Mouse (Mus musculus): Measurements from ENCODE around the gene Use1. TPM values are rescaled to one million over a fixed set of nuclear protein-coding genes. Genes with fewer than 3 reads are reported as not detected.

Gene Use1
- polyA plus RNA-seq, 1 experiment from 2014 or later, result 55.8 TPM

- Histone ChIP-seq H3K4me3 (replicated peaks) (no peak overlapping the region), H3K4me2 (no peak overlapping the region), H3K4me1 (replicated peaks) (peaks cover 41% of the 10 kb centered on the region), H3K36me3 (peaks cover 41% of the 10 kb centered on the region), H3K27me3 (no peaks in the 10 kb centered on the region), H3K9ac (no peak overlapping the region), H3K27ac (0 out of 2 replicates have a peak overlapping the region, but pooled peaks have one; percentile 20), H3K9me3 (replicated peaks) (no peaks in the 10 kb centered on the region)
- 75% methylated on average over 8 of the region's 8 CpGs for WGBS (ENCODE audit: insufficient replicate concordance)
- ATAC-seq (ENCODE audit: low read depth) (no peak), DNase-seq (no peak)
Measured at GRCm38 (mm10) chr8:71404011-71404410, 37.4 kb downstream of the Use1 start.

DNA sequence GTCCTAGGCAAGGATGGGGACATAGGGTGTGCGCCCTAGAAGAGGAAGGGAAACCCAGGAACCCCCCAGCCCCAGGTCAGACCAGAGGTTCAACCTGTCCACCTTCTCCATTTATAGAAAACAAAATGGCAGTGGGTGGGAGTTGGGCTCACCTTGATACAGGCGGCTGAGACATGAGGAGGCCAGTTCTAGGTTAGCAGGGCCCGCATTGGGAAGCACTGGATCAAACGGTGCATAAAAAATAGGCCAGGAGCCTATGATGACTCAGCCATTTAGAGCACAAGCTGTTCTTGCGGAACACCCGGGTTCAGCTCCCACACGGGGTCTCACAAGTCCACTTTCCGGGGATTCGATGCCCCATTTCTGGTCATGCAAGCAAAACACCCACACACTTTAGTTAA is 38.3 kb downstream of the Use1 start:
- no peaks in the 10 kb centered on the region for H3K27me3 ChIP-seq
- DNase-seq (no peak), ATAC-seq (ENCODE audit: low read depth) (no peak)
- H3K4me2 ChIP-seq, result peak overlapping the region; percentile 89
- peak overlapping the region; percentile 98 for H3K9ac ChIP-seq
- 69% methylated on average over 9 of the region's 9 CpGs for WGBS (ENCODE audit: insufficient replicate concordance)
- peaks cover 43% of the 10 kb centered on the region for H3K36me3 ChIP-seq
- no peaks in the 10 kb centered on the region for H3K9me3 ChIP-seq (replicated peaks)
- peaks cover 41% of the 10 kb centered on the region for H3K4me1 ChIP-seq (replicated peaks)
- peak overlapping the region; percentile 77 for H3K27ac ChIP-seq
- H3K4me3 ChIP-seq (replicated peaks), result peak overlapping the region; percentile 98

- DNase-seq, result peak; percentile 97
- Histone ChIP-seq H3K27ac (peak within 1 kb of the TSS; percentile 87), H3K36me3 (peaks cover 43% of the 10 kb centered on the region), H3K4me1 (replicated peaks) (peaks cover 41% of the 10 kb centered on the region), H3K4me2 (peak within 1 kb of the TSS; percentile 89), H3K4me3 (replicated peaks) (peak within 1 kb of the TSS; percentile 98), H3K9me3 (replicated peaks) (no peaks in the 10 kb centered on the region), H3K9ac (peak within 1 kb of the TSS; percentile 98), H3K27me3 (no peaks in the 10 kb centered on the region)
- 11% methylated on average over 33 of the region's 33 CpGs for WGBS (ENCODE audit: insufficient replicate concordance)
- ATAC-seq (ENCODE audit: low read depth), result peak; percentile 87
Measured at GRCm38 (mm10) chr8:71405401-71406098, 38.9 kb downstream of the Use1 start, which contains the start of gene Ankle1. Gene Ankle1 (plus strand): TSS chr8:71406010.

DNA sequence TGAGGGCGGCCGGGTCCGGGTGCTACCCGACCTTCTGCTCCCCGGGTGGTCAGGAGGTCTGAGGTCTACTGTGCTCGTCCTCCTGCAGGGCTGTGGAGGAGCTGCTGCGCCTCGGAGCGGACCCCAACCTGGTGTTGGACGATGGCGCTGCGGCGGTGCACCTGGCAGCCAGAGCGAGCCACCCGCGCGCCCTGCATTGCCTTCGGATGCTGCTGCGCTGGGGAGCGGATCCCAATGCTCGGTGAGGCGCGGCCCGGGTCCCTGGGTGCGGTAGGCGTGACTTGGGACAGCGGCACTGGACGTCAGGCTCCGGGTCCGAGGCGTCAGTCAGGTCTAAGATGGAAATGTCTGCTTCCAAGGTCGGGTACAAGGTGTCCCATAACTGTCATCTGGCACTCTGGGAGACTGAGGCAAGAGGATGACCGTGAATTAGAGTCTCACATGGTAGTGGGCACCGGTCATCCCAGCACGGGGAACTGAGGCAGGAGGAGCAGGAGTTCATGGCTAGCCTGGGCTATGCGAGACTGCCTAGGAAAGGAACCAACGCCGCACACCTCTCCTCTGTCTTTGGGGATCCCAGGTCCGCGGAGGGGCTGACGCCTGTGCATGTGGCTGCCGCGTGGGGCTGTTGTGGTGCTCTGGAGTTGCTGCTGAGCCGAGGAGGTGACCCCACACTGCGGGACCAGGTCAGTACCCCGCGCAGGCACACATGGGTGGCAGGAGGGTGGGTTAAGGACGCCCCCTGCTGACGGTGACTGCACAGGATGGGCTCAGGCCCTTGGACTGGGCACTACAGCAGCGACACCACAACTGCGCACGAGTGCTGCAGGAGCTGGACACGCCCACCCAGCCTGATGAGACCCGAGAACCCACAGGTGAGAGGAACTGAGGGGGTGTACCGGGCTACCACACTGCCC is 39.7 kb downstream of the Use1 start:
- peaks cover 43% of the 10 kb centered on the region for H3K4me1 ChIP-seq (replicated peaks)
- H3K4me2 ChIP-seq, result peak overlapping the region; percentile 89
- no peaks in the 10 kb centered on the region for H3K9me3 ChIP-seq (replicated peaks)
- H3K27me3 ChIP-seq, result no peaks in the 10 kb centered on the region
- H3K4me3 ChIP-seq (replicated peaks), result peak overlapping the region; percentile 98
- ATAC-seq (ENCODE audit: low read depth), result peak; percentile 77
- under 1% methylated on average over 55 of the region's 55 CpGs for WGBS (ENCODE audit: insufficient replicate concordance)
- H3K27ac ChIP-seq, result peak overlapping the region; percentile 87
- peaks cover 37% of the 10 kb centered on the region for H3K36me3 ChIP-seq
- peak overlapping the region; percentile 98 for H3K9ac ChIP-seq
- peak; percentile 77 for DNase-seq

GRCm38 (mm10) chr8:71407441-71407840 is 40.8 kb downstream of the Use1 start:
- Histone ChIP-seq H3K36me3 (peaks cover 35% of the 10 kb centered on the region), H3K27ac (no peak overlapping the region; the same call in 1 of the 2 replicates), H3K9ac (peak overlapping the region; percentile 98), H3K9me3 (replicated peaks) (no peaks in the 10 kb centered on the region), H3K4me2 (peak overlapping the region; percentile 89), H3K4me3 (replicated peaks) (peak overlapping the region; percentile 98), H3K27me3 (no peaks in the 10 kb centered on the region), H3K4me1 (replicated peaks) (peaks cover 49% of the 10 kb centered on the region)
- DNase-seq (no peak), ATAC-seq (ENCODE audit: low read depth) (no peak)
- WGBS (ENCODE audit: insufficient replicate concordance), result 90% methylated on average over 14 of the region's 14 CpGs

GRCm38 (mm10) chr8:71408231-71408630 is 41.6 kb downstream of the Use1 start:
- Histone ChIP-seq H3K4me1 (replicated peaks) (peaks cover 49% of the 10 kb centered on the region), H3K27ac (no peak overlapping the region; the same call in 1 of the 2 replicates), H3K27me3 (no peaks in the 10 kb centered on the region), H3K9me3 (replicated peaks) (no peaks in the 10 kb centered on the region), H3K4me2 (no peak overlapping the region), H3K4me3 (replicated peaks) (no peak overlapping the region), H3K36me3 (peaks cover 35% of the 10 kb centered on the region), H3K9ac (no peak overlapping the region)
- 96% methylated on average over 4 of the region's 4 CpGs for WGBS (ENCODE audit: insufficient replicate concordance)
- DNase-seq, result no peak
- ATAC-seq (ENCODE audit: low read depth), result no peak

DNA sequence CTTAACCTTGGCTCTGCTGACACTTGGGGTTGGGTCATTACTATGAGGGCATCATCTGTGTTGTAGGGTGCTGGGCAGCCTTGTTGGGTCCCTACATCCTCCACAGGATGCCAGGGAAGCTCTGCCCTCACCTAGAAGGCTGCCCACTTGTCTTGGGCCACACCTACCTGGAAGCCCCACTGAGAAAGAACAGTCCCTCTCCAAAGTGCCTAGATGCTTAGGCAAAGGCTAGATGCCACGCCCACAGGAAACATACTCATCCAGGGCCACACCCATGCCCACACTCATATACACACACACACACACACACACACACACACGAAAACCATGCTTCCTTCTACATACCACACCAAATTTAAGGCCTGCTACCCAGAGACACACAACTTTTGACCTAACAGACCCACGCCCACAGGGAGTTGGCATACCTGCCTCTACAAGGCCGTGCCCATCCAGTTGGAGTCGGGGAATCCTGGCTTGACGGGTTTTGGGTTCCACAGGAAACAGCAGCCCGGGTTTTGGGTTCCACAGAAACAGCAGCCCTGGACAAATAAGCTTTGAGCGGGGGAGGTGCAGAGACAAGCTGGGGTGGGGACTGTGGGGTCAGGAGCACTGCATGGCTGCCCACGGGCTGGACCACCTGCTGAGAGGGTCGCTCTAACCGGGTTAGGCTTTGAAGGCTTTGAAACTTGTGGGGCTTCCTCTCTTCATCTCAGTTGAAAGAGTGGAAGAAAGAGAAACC is 45.1 kb downstream of the Use1 start:
- Histone ChIP-seq H3K4me3 (replicated peaks) (no peak overlapping the region), H3K9me3 (replicated peaks) (no peaks in the 10 kb centered on the region), H3K27ac (no peak overlapping the region), H3K9ac (no peak overlapping the region), H3K4me2 (no peak overlapping the region), H3K27me3 (0 out of 2 replicates have a peak, but pooled peaks cover 3% of the 10 kb centered on the region), H3K36me3 (peaks cover 35% of the 10 kb centered on the region), H3K4me1 (replicated peaks) (peaks cover 23% of the 10 kb centered on the region)
- DNase-seq, result no peak
- 0 out of 2 replicates have a peak, but pooled peaks have one; percentile 23 for ATAC-seq (ENCODE audit: low read depth)
- WGBS (ENCODE audit: insufficient replicate concordance), result 38% methylated on average over 11 of the region's 11 CpGs

Other genes with a start within 250 kb of the Use1 start
- 6.8 and 7.3 TPM in 2 replicates for gene Myo9b, start 94.1 kb upstream of the Use1 start, polyA plus RNA-seq (2015; fragmentation: Nextera tagmentation; extraction: Ambion mirVana)
- 57.4 and 61.4 TPM in 2 replicates for gene Haus8, start 93.9 kb upstream of the Use1 start, polyA plus RNA-seq (2015; fragmentation: Nextera tagmentation; extraction: Ambion mirVana)
- gene Ocel1, start 4.5 kb downstream of the Use1 start, polyA plus RNA-seq (2015; fragmentation: Nextera tagmentation; extraction: Ambion mirVana), result 4.3 and 4.4 TPM in 2 replicates
- 18.8 and 19.2 TPM in 2 replicates for gene Nr2f6, start 15.1 kb downstream of the Use1 start, polyA plus RNA-seq (2015; fragmentation: Nextera tagmentation; extraction: Ambion mirVana)
- 2.6 and 2.8 TPM in 2 replicates for gene Ushbp1, start 29.0 kb downstream of the Use1 start, polyA plus RNA-seq (2015; fragmentation: Nextera tagmentation; extraction: Ambion mirVana)
- gene Babam1, start 30.0 kb downstream of the Use1 start, polyA plus RNA-seq (2015; fragmentation: Nextera tagmentation; extraction: Ambion mirVana), result 65.1 and 74.8 TPM in 2 replicates
- gene Ankle1, start 39.2 kb downstream of the Use1 start, polyA plus RNA-seq (2015; fragmentation: Nextera tagmentation; extraction: Ambion mirVana), result 39.5 and 40.9 TPM in 2 replicates
- 12.3 and 13.2 TPM in 2 replicates for gene Abhd8, start 96.8 kb downstream of the Use1 start, polyA plus RNA-seq (2015; fragmentation: Nextera tagmentation; extraction: Ambion mirVana)
- 154 and 157 TPM in 2 replicates for gene Mrpl34, start 98.1 kb downstream of the Use1 start, polyA plus RNA-seq (2015; fragmentation: Nextera tagmentation; extraction: Ambion mirVana)
- gene Dda1, start 102.4 kb downstream of the Use1 start, polyA plus RNA-seq (2015; fragmentation: Nextera tagmentation; extraction: Ambion mirVana), result 50.9 and 51.6 TPM in 2 replicates
- gene Ano8, start 119.1 kb downstream of the Use1 start, polyA plus RNA-seq (2015; fragmentation: Nextera tagmentation; extraction: Ambion mirVana), result 0.12 and 0.14 TPM in 2 replicates
- gene Gtpbp3, start 121.3 kb downstream of the Use1 start, polyA plus RNA-seq (2015; fragmentation: Nextera tagmentation; extraction: Ambion mirVana), result 6.8 and 7.3 TPM in 2 replicates
- 24.3 and 28.4 TPM in 2 replicates for gene Plvap, start 144.9 kb downstream of the Use1 start, polyA plus RNA-seq (2015; fragmentation: Nextera tagmentation; extraction: Ambion mirVana)
- 0.15 TPM in 2 replicates for gene Ccdc194, start 158.9 kb downstream of the Use1 start, polyA plus RNA-seq (2015; fragmentation: Nextera tagmentation; extraction: Ambion mirVana)
- 34.1 and 36.0 TPM in 2 replicates for gene Bst2, start 170.6 kb downstream of the Use1 start, polyA plus RNA-seq (2015; fragmentation: Nextera tagmentation; extraction: Ambion mirVana)
- gene Mvb12a, start 176.1 kb downstream of the Use1 start, polyA plus RNA-seq (2015; fragmentation: Nextera tagmentation; extraction: Ambion mirVana), result 30.4 and 33.9 TPM in 2 replicates
- 0.53 and 0.66 TPM in 2 replicates for gene Tmem221, start 192.0 kb downstream of the Use1 start, polyA plus RNA-seq (2015; fragmentation: Nextera tagmentation; extraction: Ambion mirVana)
- gene Nxnl1, start 199.8 kb downstream of the Use1 start, polyA plus RNA-seq (2015; fragmentation: Nextera tagmentation; extraction: Ambion mirVana), result 0.13 and 0.14 TPM in 2 replicates
- gene Slc27a1, start 202.0 kb downstream of the Use1 start, polyA plus RNA-seq (2015; fragmentation: Nextera tagmentation; extraction: Ambion mirVana), result 2.3 and 2.5 TPM in 2 replicates
- gene Pgls, start 225.3 kb downstream of the Use1 start, polyA plus RNA-seq (2015; fragmentation: Nextera tagmentation; extraction: Ambion mirVana), result 104 and 110 TPM in 2 replicates
- 0.28 and 0.80 TPM in 2 replicates for gene Fam129c, start 230.8 kb downstream of the Use1 start, polyA plus RNA-seq (2015; fragmentation: Nextera tagmentation; extraction: Ambion mirVana)
- gene Colgalt1, start 244.2 kb downstream of the Use1 start, polyA plus RNA-seq (2015; fragmentation: Nextera tagmentation; extraction: Ambion mirVana), result 21.4 and 21.9 TPM in 2 replicates

Data from liver, embryonic 13.5 days (tissue).